Mouse (Mus musculus) embryonic facial prominence, embryonic 12.5 days (tissue): ENCODE measurements around the gene Galntl6. TPM values are rescaled to one million over a fixed set of nuclear protein-coding genes. Genes with fewer than 3 reads are reported as not detected.

Source experiments
- ATAC-seq: fragments of 200-750 bp; cut with Nextera tagmentation; 2 replicates; pipeline ENCODE4 v1.8.0; 2017; ENCODE audit not compliant: insufficient number of reproducible peaks, insufficient read depth, low FRiP score, low TSS enrichment
- H3K27ac ChIP-seq: fragments of 300-500 bp; sonication (generic); 2 replicates; pipeline ENCODE4 v1.5.1; 2016; ENCODE audit warnings: mild to moderate bottlenecking
- H3K27me3 ChIP-seq: fragments of 300-500 bp; sonication (generic); 2 replicates; pipeline ENCODE4 v1.6.1; 2016; ENCODE audit warnings: mild to moderate bottlenecking, moderate library complexity
- H3K36me3 ChIP-seq: fragments of 300-500 bp; sonication (generic); 2 replicates; pipeline ENCODE4 v1.6.1; 2016; ENCODE audit warnings: mild to moderate bottlenecking
- H3K4me1 ChIP-seq: fragments of 300-500 bp; sonication (generic); 2 replicates; pipeline ENCODE4 v1.6.1; 2016
- H3K4me2 ChIP-seq: fragments of 300-500 bp; sonication (generic); replicated peaks from 2 replicates; pipeline ENCODE4 v1.6.1; 2016; ENCODE audit warnings: mild to moderate bottlenecking, moderate library complexity
- H3K4me3 ChIP-seq: fragments of 300-500 bp; sonication (generic); 2 replicates; pipeline ENCODE4 v1.5.1; 2016; ENCODE audit warnings: mild to moderate bottlenecking
- H3K9ac ChIP-seq: fragments of 300-500 bp; sonication (generic); 2 replicates; pipeline ENCODE4 v1.6.1; 2016; ENCODE audit warnings: mild to moderate bottlenecking, moderate library complexity
- H3K9me3 ChIP-seq: fragments of 300-500 bp; sonication (generic); 2 replicates; pipeline ENCODE4 v1.6.1; 2016; ENCODE audit warnings: mild to moderate bottlenecking, moderate library complexity
- WGBS: fragments of 180-500 bp; shearing (Covaris S2); methylation state at CpG from one replicate; pipeline ENCODE4 v1.1.7; 2016; 5-methylcytosine and 5-hydroxymethylcytosine counted together
- polyA plus RNA-seq: library from polyadenylated mRNA; unstranded; fragments of >200 nt; fragmentation: Nextera tagmentation; extraction: Ambion mirVana; gene quantifications from 2 replicates; pipeline ENCODE4 v1.2.1, GENCODE M21; 2016

Gene Galntl6
- polyA plus RNA-seq, 1 experiment from 2014 or later = 2.0 TPM

DNA sequence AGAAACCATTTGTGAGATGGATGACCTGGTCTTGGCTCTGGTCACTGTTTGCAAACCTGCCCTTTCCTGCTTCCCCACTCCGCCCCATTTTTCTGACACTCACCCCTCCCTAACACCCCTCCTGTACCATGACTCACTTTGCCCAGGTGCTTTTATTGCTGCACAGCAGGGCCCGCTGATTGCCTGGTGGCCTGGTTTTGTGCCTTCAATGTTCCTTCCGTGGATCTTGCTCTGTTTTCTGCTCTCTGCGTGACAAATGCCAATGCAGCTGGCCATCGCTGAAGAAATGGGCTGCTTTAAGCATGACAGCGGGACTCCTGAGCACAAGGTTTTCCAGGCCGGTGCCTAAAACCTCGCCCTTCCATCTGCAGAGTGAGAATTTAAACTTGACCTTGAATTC lies 1171.1 kb downstream of the Galntl6 start:
- 69% methylated on average over 8 of the region's 8 CpGs for WGBS
- H3K9me3 ChIP-seq = no peaks in the 10 kb centered on the region
- ATAC-seq = no peak
- no peaks in the 10 kb centered on the region for H3K4me1 ChIP-seq
- no peaks in the 10 kb centered on the region for H3K27me3 ChIP-seq
- no peak overlapping the region for H3K4me2 ChIP-seq
- no peak overlapping the region for H3K9ac ChIP-seq
- no peak overlapping the region for H3K27ac ChIP-seq
- no peak overlapping the region for H3K4me3 ChIP-seq
- H3K36me3 ChIP-seq = no peaks in the 10 kb centered on the region

DNA sequence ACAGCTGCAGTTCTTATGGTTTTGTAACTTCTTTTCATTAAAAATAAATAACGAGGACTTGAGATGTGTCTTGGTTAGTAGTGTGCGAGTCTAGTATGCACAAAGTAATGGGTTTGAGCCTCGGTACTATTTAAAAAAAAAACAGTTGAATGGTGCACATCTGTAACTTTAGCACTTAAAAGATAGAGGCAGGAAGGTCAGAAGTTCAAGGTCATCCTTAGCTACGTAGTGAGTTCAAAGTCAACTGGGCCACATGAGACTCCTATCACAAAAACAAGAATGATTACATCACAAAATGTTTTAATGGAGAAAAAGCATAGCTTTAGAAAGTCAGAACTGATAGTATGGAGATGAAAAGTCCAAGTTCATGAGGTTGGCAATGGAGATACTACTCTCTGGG lies 1175.2 kb downstream of the Galntl6 start:
- no peaks in the 10 kb centered on the region for H3K9me3 ChIP-seq
- H3K27ac ChIP-seq = no peak overlapping the region
- no peaks in the 10 kb centered on the region for H3K27me3 ChIP-seq
- H3K4me2 ChIP-seq = no peak overlapping the region
- ATAC-seq = no peak
- H3K4me3 ChIP-seq = no peak overlapping the region
- WGBS = 78% methylated on average over 4 of the region's 4 CpGs
- no peaks in the 10 kb centered on the region for H3K36me3 ChIP-seq
- H3K4me1 ChIP-seq = no peaks in the 10 kb centered on the region
- H3K9ac ChIP-seq = no peak overlapping the region

DNA sequence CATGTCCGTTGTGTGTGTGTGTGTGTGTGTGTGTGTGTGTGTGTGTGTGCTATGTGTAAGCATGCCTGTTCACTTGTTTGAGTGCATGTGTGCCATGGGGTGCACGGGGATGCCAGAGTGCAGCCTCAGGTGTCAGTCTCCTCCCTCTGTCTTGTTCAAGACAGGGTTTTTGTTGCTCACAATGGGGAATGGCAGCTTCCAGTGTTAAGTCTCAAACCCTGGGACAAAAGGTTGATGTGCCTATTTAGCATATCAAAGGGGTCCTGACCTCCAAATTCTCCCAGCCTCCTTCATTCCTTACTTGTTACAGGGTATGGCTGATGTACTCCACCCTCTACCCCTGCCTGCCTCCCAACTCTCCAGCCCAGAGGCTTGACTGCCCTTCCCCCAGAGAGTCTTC lies 1179.6 kb downstream of the Galntl6 start:
- Histone ChIP-seq H3K27me3 (no peaks in the 10 kb centered on the region), H3K9me3 (no peaks in the 10 kb centered on the region), H3K4me2 (no peak overlapping the region), H3K4me1 (no peaks in the 10 kb centered on the region), H3K36me3 (no peaks in the 10 kb centered on the region), H3K27ac (no peak overlapping the region), H3K4me3 (no peak overlapping the region), H3K9ac (no peak overlapping the region)
- 40% methylated on average over 2 of the region's 2 CpGs for WGBS
- no peak for ATAC-seq

DNA sequence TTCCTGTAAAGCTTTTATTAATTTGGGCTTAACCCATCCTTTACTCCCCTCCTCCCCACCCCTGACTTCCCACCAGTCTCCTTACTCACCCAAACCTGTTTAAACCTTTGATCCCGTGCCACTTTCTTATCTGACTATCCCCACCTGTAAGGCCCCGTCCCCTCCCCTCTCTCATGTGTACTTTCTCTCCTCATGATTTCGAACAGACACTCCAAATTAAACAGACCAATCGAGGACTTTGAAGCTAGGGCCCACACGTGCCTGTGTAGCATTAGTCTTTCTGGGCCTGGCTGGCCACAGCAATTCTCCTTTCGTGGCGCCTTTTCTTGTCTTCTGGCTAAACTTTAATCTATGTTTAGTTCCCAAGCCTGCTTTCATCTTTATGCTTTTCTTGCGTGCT lies 1180.8 kb downstream of the Galntl6 start:
- 80% methylated on average over 8 of the region's 8 CpGs for WGBS
- no peak for ATAC-seq
- no peaks in the 10 kb centered on the region for H3K4me1 ChIP-seq
- H3K4me2 ChIP-seq = no peak overlapping the region
- no peak overlapping the region for H3K4me3 ChIP-seq
- no peaks in the 10 kb centered on the region for H3K36me3 ChIP-seq
- H3K27ac ChIP-seq = no peak overlapping the region
- no peak overlapping the region for H3K9ac ChIP-seq
- H3K9me3 ChIP-seq = no peaks in the 10 kb centered on the region
- H3K27me3 ChIP-seq = no peaks in the 10 kb centered on the region

DNA sequence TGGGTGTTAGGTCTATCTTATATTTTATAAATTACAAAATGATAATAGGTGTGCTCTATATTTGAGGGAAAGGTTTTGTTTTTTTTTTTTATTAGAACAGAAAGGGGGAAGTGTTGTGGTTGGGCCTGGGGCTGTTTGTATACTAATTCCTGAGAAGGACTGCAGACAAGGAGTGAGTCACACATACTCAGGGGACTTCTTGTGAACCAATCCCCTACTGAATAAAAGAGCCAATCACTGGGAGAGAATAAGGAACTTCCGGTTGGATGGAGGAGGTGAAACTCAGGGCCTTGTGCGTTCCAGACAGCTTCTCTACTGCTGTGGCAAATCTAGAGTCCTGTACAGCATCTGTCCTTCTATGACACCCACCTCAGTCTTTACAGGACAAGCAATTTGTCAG lies 1184.2 kb downstream of the Galntl6 start:
- no peaks in the 10 kb centered on the region for H3K9me3 ChIP-seq
- no peak for ATAC-seq
- H3K27me3 ChIP-seq = no peaks in the 10 kb centered on the region
- no peak overlapping the region for H3K4me3 ChIP-seq
- 69% methylated on average over 2 of the region's 2 CpGs for WGBS
- no peak overlapping the region for H3K4me2 ChIP-seq
- H3K4me1 ChIP-seq = no peaks in the 10 kb centered on the region
- no peak overlapping the region for H3K27ac ChIP-seq
- no peaks in the 10 kb centered on the region for H3K36me3 ChIP-seq
- H3K9ac ChIP-seq = no peak overlapping the region

DNA sequence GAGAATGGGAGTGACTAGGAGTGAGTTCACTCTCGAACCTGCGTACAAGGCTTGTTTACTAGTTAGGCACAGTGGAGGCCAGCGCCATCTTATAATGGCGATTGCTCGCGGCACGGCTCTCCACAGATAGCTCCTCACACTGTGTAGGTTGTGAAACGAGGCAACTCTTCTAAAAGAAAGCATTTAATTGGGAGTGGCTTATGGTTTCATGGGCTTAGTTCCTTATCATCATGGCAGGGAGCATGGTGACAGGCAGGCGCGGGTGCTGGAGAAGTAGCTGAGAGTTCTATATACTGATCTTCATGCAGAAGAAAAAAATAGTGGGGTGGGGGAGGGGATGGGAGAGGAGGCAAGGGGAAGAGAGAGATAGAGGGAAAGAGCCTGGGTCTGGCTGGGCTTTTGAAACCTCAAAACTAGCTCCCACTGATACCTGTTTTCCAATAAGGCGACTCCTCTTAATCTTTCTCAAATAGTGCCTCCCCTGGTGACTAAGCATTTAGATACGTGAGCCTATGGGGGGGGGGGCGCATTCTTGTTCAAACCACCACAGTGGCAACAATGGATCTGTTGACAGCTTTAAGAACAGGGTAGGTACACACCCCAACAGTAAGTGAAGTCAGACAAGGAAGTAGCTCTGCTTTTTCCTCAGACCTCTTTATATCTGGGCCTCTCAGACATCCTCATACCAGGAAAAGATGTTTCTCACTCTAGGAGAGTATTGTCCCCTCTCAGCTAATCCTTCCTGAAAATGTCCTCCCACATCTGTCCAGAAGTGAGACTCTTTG lies 1187.4 kb downstream of the Galntl6 start:
- no peak overlapping the region for H3K27ac ChIP-seq
- no peak overlapping the region for H3K4me2 ChIP-seq
- H3K4me3 ChIP-seq = no peak overlapping the region
- no peaks in the 10 kb centered on the region for H3K36me3 ChIP-seq
- no peak for ATAC-seq
- no peak overlapping the region for H3K9ac ChIP-seq
- H3K4me1 ChIP-seq = no peaks in the 10 kb centered on the region
- 95% methylated on average over 13 of the region's 13 CpGs for WGBS
- H3K9me3 ChIP-seq = no peaks in the 10 kb centered on the region
- no peaks in the 10 kb centered on the region for H3K27me3 ChIP-seq

Other genes starting within 250 kb of the Galntl6 start
- gene BC030500, start 885 bp downstream of the Galntl6 start, polyA plus RNA-seq = 1.6 and 3.1 TPM in 2 replicates